In the genomic region with DNA sequence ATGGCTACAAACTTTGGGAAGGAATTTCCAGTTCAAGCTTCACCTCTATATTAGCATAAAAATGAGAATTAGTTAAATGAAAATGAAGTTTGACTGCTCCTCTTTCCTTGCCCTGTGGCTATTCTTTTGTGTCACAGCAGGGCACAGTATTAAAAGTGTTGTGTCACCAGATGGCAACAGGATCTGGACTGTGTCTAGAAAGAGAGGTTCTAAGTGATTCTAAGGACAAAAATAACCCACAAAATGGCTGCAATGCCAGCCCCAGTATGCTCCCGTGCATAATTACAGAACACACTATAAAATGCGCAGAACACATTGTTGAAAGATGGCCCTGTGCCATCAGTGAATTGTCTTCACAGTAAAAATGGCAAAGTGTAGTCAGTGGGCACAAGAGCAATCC, we compare ENCODE assay signal across 17 mouse cellular contexts.
DNase-seq lines count a peak whose midpoint lies in the region; ATAC-seq and TF ChIP-seq lines count a peak whose summit lies in the region.
"Had no signal": no experiment of that assay in that cellular context is flagged by ENCODE, and none has a peak within 500 bp of the region (broad histone marks: within the 10 kb centered on the region; RNA-seq: fewer than 3 reads in every experiment).

No protein-coding gene starts in this region.

- WGBS in forebrain, embryonic 13.5 days = 49% methylated on average over 2 of the region's 2 CpGs
- WGBS in forebrain, embryonic 12.5 days = 66% methylated on average over 2 of the region's 2 CpGs
- WGBS in forebrain, postnatal 0 days = 32% methylated on average over 2 of the region's 2 CpGs

- TF ChIP-seq CTCF in forebrain, postnatal 0 days (IDR thresholded peaks at IDR 0.05; ENCODE audit: low read depth) = no peak

- H3K9ac ChIP-seq in forebrain, embryonic 13.5 days = no peak overlapping the region
- no peak overlapping the region for H3K9ac ChIP-seq in forebrain, embryonic 12.5 days
- H3K9ac ChIP-seq in forebrain, postnatal 0 days = no peak overlapping the region
- H3K9ac ChIP-seq: kidney, embryonic 15.5 days; limb, embryonic 13.5 days; liver, embryonic 13.5 days; lung, embryonic 14.5 days had no signal

- H3K9me3 ChIP-seq in forebrain, embryonic 13.5 days (replicated peaks) = no peaks in the 10 kb centered on the region
- H3K9me3 ChIP-seq in forebrain, embryonic 12.5 days = no peaks in the 10 kb centered on the region
- H3K9me3 ChIP-seq in forebrain, postnatal 0 days (ENCODE audit: low read length) = no peaks in the 10 kb centered on the region
- H3K9me3 ChIP-seq: kidney, embryonic 15.5 days; limb, embryonic 13.5 days; liver, embryonic 13.5 days had no signal

- ATAC-seq in forebrain, embryonic 13.5 days = 0 out of 2 replicates have a peak, but pooled peaks have one; percentile 16
- ATAC-seq in forebrain, embryonic 12.5 days (ENCODE audit: low FRiP score) = no peak
- ATAC-seq in forebrain, postnatal 0 days = peak; percentile 50; the same call in 1 of the 2 replicates
- ATAC-seq: CD4-positive, CD25-positive, alpha-beta regulatory T cell, adult 4 months; hindbrain, postnatal 0 days; intestine, postnatal 0 days had no signal

- DNase-seq in brain, adult 2 months (ENCODE audit: low read depth, low spot score) = peak; percentile 85
- peak; percentile 75 for DNase-seq in cerebellum, adult 9-10 months
- peak; percentile 14 for DNase-seq in forebrain, postnatal 0 days
- DNase-seq in left cerebral cortex, adult 9 months (ENCODE audit: low spot score in 2 of 2) = no peak
- DNase-seq in spleen, adult 18-20 months = no peak
- DNase-seq: gastrocnemius, postnatal 14 days; liver, embryonic 13.5 days; lung, embryonic 14.5 days; lung, postnatal 4 days; thymus, postnatal 25 days had no signal

- no peaks in the 10 kb centered on the region for H3K27me3 ChIP-seq in forebrain, embryonic 13.5 days
- H3K27me3 ChIP-seq in forebrain, embryonic 12.5 days = no peaks in the 10 kb centered on the region
- H3K27me3 ChIP-seq in forebrain, postnatal 0 days (ENCODE audit: insufficient read depth, low read length) = no peaks in the 10 kb centered on the region
- H3K27me3 ChIP-seq: kidney, embryonic 15.5 days; limb, embryonic 13.5 days; liver, embryonic 13.5 days had no signal

- no peak overlapping the region for H3K27ac ChIP-seq in forebrain, embryonic 13.5 days
- no peak overlapping the region for H3K27ac ChIP-seq in forebrain, embryonic 12.5 days
- no peak overlapping the region for H3K27ac ChIP-seq in forebrain, postnatal 0 days (ENCODE audit: low read depth, low read length)
- H3K27ac ChIP-seq: hindbrain, postnatal 0 days; kidney, embryonic 15.5 days; limb, embryonic 13.5 days; liver, embryonic 13.5 days had no signal

- H3K36me3 ChIP-seq in forebrain, embryonic 13.5 days (ENCODE audit: poor library complexity, severe bottlenecking) = no peaks in the 10 kb centered on the region
- no peaks in the 10 kb centered on the region for H3K36me3 ChIP-seq in forebrain, embryonic 12.5 days (replicated peaks)
- no peaks in the 10 kb centered on the region for H3K36me3 ChIP-seq in forebrain, postnatal 0 days (ENCODE audit: insufficient read depth)
- H3K36me3 ChIP-seq: kidney, embryonic 15.5 days; limb, embryonic 13.5 days; liver, embryonic 13.5 days had no signal

- no peak overlapping the region for H3K4me3 ChIP-seq in forebrain, embryonic 13.5 days
- no peak overlapping the region for H3K4me3 ChIP-seq in forebrain, embryonic 12.5 days (replicated peaks)
- no peak overlapping the region for H3K4me3 ChIP-seq in forebrain, postnatal 0 days (ENCODE audit: low read depth, low read length)
- H3K4me3 ChIP-seq: kidney, embryonic 15.5 days; limb, embryonic 13.5 days; liver, embryonic 13.5 days had no signal

- no peaks in the 10 kb centered on the region for H3K4me1 ChIP-seq in forebrain, embryonic 13.5 days
- H3K4me1 ChIP-seq in forebrain, embryonic 12.5 days = no peaks in the 10 kb centered on the region
- H3K4me1 ChIP-seq in forebrain, postnatal 0 days (ENCODE audit: insufficient read depth) = no peaks in the 10 kb centered on the region
- H3K4me1 ChIP-seq: kidney, embryonic 15.5 days; limb, embryonic 13.5 days; liver, embryonic 13.5 days had no signal

- H3K4me2 ChIP-seq in forebrain, embryonic 13.5 days = no peak overlapping the region
- H3K4me2 ChIP-seq in forebrain, embryonic 12.5 days = no peak overlapping the region
- no peak overlapping the region for H3K4me2 ChIP-seq in forebrain, postnatal 0 days (ENCODE audit: low read depth)
- H3K4me2 ChIP-seq: kidney, embryonic 15.5 days; limb, embryonic 13.5 days; liver, embryonic 13.5 days; lung, embryonic 14.5 days had no signal

Comparison
In these comparisons a context has a peak if more than half of its experiments do, and no peak if none do; other contexts are left out.
1. DNase-seq: peak in brain, adult 2 months (single experiment), cerebellum, adult 9-10 months (single experiment) and forebrain, postnatal 0 days (single experiment); none in left cerebral cortex, adult 9 months (0 of 2) and spleen, adult 18-20 months (0 of 2).